Mouse (Mus musculus): Measurements from ENCODE around the gene Ppard. TPM values are rescaled to one million over a fixed set of nuclear protein-coding genes. Genes with fewer than 3 reads are reported as not detected.
A peak's percentile ranks its signal among the peaks of the same experiment; 100 is the strongest.

Gene Ppard
- polyA plus RNA-seq (2014; fragmentation: Nextera tagmentation; extraction: Ambion mirVana) = 2.1 and 2.7 TPM in 2 replicates

GRCm38 (mm10) chr17:28232475-28233060 lies at the start of gene Ppard:
TSS of gene Ppard (plus strand) at chr17:28232700.
- Histone ChIP-seq H3K27ac (ENCODE audit: low read depth, low read length) (no peak within 1 kb of the TSS), H3K4me1 (ENCODE audit: control insufficient read depth, insufficient read depth, low read length) (no peaks in the 10 kb centered on the region), H3K27me3 (ENCODE audit: control insufficient read depth, insufficient read depth, low read length) (no peaks in the 10 kb centered on the region), H3K36me3 (ENCODE audit: control insufficient read depth, insufficient read depth, low read length) (no peaks in the 10 kb centered on the region), H3K4me3 (ENCODE audit: low read depth, low read length) (peak within 1 kb of the TSS; percentile 82), H3K4me2 (ENCODE audit: low read depth) (peak within 1 kb of the TSS; percentile 90), H3K9me3 (ENCODE audit: control insufficient read depth, low read length) (no peaks in the 10 kb centered on the region), H3K9ac (ENCODE audit: low read length) (peak within 1 kb of the TSS; percentile 69)
- 1% methylated on average over 28 of the region's 57 CpGs for WGBS
- DNase-seq (ENCODE audit: low spot score) (peak; percentile 99), ATAC-seq (ENCODE audit: insufficient read depth, low FRiP score, low TSS enrichment) (peak; percentile 91)

GRCm38 (mm10) chr17:28184971-28185638 lies 47.4 kb upstream of the Ppard start:
- WGBS = 92% methylated on average over 7 of the region's 7 CpGs
- H3K27me3 ChIP-seq (ENCODE audit: control insufficient read depth, insufficient read depth, low read length) = no peaks in the 10 kb centered on the region
- H3K9ac ChIP-seq (ENCODE audit: low read length) = no peak overlapping the region
- H3K4me3 ChIP-seq (ENCODE audit: low read depth, low read length) = no peak overlapping the region
- peaks cover 4% of the 10 kb centered on the region; the same call in 1 of the 2 replicates for H3K36me3 ChIP-seq (ENCODE audit: control insufficient read depth, insufficient read depth, low read length)
- ATAC-seq (ENCODE audit: insufficient read depth, low FRiP score, low TSS enrichment) (no peak), DNase-seq (ENCODE audit: low spot score) (no peak)
- H3K9me3 ChIP-seq (ENCODE audit: control insufficient read depth, low read length) = no peaks in the 10 kb centered on the region
- no peaks in the 10 kb centered on the region for H3K4me1 ChIP-seq (ENCODE audit: control insufficient read depth, insufficient read depth, low read length)
- H3K27ac ChIP-seq (ENCODE audit: low read depth, low read length) = no peak overlapping the region
- no peak overlapping the region for H3K4me2 ChIP-seq (ENCODE audit: low read depth)

- 90% methylated on average over 5 of the region's 5 CpGs for WGBS
These were observed 44.2 kb upstream of the Ppard start for GRCm38 (mm10) chr17:28188313-28188712.

GRCm38 (mm10) chr17:28192754-28193153 lies 39.7 kb upstream of the Ppard start:
- no peak for ATAC-seq (ENCODE audit: insufficient read depth, low FRiP score, low TSS enrichment)
- no peaks in the 10 kb centered on the region for H3K9me3 ChIP-seq (ENCODE audit: control insufficient read depth, low read length)
- no peak overlapping the region for H3K4me3 ChIP-seq (ENCODE audit: low read depth, low read length)
- H3K4me1 ChIP-seq (ENCODE audit: control insufficient read depth, insufficient read depth, low read length) = no peaks in the 10 kb centered on the region
- WGBS = 61% methylated on average over 1 of the region's 1 CpGs
- no peak overlapping the region for H3K27ac ChIP-seq (ENCODE audit: low read depth, low read length)
- no peak overlapping the region for H3K4me2 ChIP-seq (ENCODE audit: low read depth)
- H3K27me3 ChIP-seq (ENCODE audit: control insufficient read depth, insufficient read depth, low read length) = no peaks in the 10 kb centered on the region
- peaks cover 8% of the 10 kb centered on the region for H3K36me3 ChIP-seq (ENCODE audit: control insufficient read depth, insufficient read depth, low read length)
- no peak for DNase-seq (ENCODE audit: low spot score)
- no peak overlapping the region for H3K9ac ChIP-seq (ENCODE audit: low read length)

More at GRCm38 (mm10) chr17:28188313-28188712, 44.2 kb upstream of the Ppard start:
- Histone ChIP-seq H3K36me3 (ENCODE audit: control insufficient read depth, insufficient read depth, low read length) (peaks cover 6% of the 10 kb centered on the region), H3K4me2 (ENCODE audit: low read depth) (no peak overlapping the region), H3K9ac (ENCODE audit: low read length) (no peak overlapping the region), H3K9me3 (ENCODE audit: control insufficient read depth, low read length) (no peaks in the 10 kb centered on the region), H3K27ac (ENCODE audit: low read depth, low read length) (no peak overlapping the region), H3K4me3 (ENCODE audit: low read depth, low read length) (no peak overlapping the region), H3K4me1 (ENCODE audit: control insufficient read depth, insufficient read depth, low read length) (no peaks in the 10 kb centered on the region), H3K27me3 (ENCODE audit: control insufficient read depth, insufficient read depth, low read length) (no peaks in the 10 kb centered on the region)
- ATAC-seq (ENCODE audit: insufficient read depth, low FRiP score, low TSS enrichment) = no peak
- DNase-seq (ENCODE audit: low spot score) = no peak

- Histone ChIP-seq H3K9ac (ENCODE audit: low read length) (no peak overlapping the region), H3K27me3 (ENCODE audit: control insufficient read depth, insufficient read depth, low read length) (no peaks in the 10 kb centered on the region), H3K27ac (ENCODE audit: low read depth, low read length) (no peak overlapping the region), H3K9me3 (ENCODE audit: control insufficient read depth, low read length) (no peaks in the 10 kb centered on the region), H3K36me3 (ENCODE audit: control insufficient read depth, insufficient read depth, low read length) (peaks cover 8% of the 10 kb centered on the region), H3K4me3 (ENCODE audit: low read depth, low read length) (no peak overlapping the region), H3K4me1 (ENCODE audit: control insufficient read depth, insufficient read depth, low read length) (no peaks in the 10 kb centered on the region), H3K4me2 (ENCODE audit: low read depth) (no peak overlapping the region)
- no peak for ATAC-seq (ENCODE audit: insufficient read depth, low FRiP score, low TSS enrichment)
- 87% methylated on average over 3 of the region's 3 CpGs for WGBS
- DNase-seq (ENCODE audit: low spot score) = no peak
These were observed 38.9 kb upstream of the Ppard start for GRCm38 (mm10) chr17:28193559-28193958.

- Histone ChIP-seq H3K4me2 (ENCODE audit: low read depth) (no peak overlapping the region), H3K4me3 (ENCODE audit: low read depth, low read length) (no peak overlapping the region), H3K9ac (ENCODE audit: low read length) (no peak overlapping the region), H3K9me3 (ENCODE audit: control insufficient read depth, low read length) (no peaks in the 10 kb centered on the region), H3K4me1 (ENCODE audit: control insufficient read depth, insufficient read depth, low read length) (no peaks in the 10 kb centered on the region), H3K36me3 (ENCODE audit: control insufficient read depth, insufficient read depth, low read length) (peaks cover 4% of the 10 kb centered on the region), H3K27me3 (ENCODE audit: control insufficient read depth, insufficient read depth, low read length) (no peaks in the 10 kb centered on the region), H3K27ac (ENCODE audit: low read depth, low read length) (no peak overlapping the region)
- ATAC-seq (ENCODE audit: insufficient read depth, low FRiP score, low TSS enrichment) (no peak), DNase-seq (ENCODE audit: low spot score) (no peak)
- 97% methylated on average over 10 of the region's 10 CpGs for WGBS
These were observed 37.5 kb upstream of the Ppard start for GRCm38 (mm10) chr17:28195033-28195432.

GRCm38 (mm10) chr17:28197646-28198045 lies 34.9 kb upstream of the Ppard start:
- no peaks in the 10 kb centered on the region for H3K9me3 ChIP-seq (ENCODE audit: control insufficient read depth, low read length)
- H3K27ac ChIP-seq (ENCODE audit: low read depth, low read length) = no peak overlapping the region
- peaks cover 9% of the 10 kb centered on the region for H3K36me3 ChIP-seq (ENCODE audit: control insufficient read depth, insufficient read depth, low read length)
- H3K27me3 ChIP-seq (ENCODE audit: control insufficient read depth, insufficient read depth, low read length) = no peaks in the 10 kb centered on the region
- DNase-seq (ENCODE audit: low spot score) = no peak
- no peak for ATAC-seq (ENCODE audit: insufficient read depth, low FRiP score, low TSS enrichment)
- no peak overlapping the region for H3K4me2 ChIP-seq (ENCODE audit: low read depth)
- no peak overlapping the region for H3K9ac ChIP-seq (ENCODE audit: low read length)
- WGBS = 77% methylated on average over 18 of the region's 18 CpGs
- no peaks in the 10 kb centered on the region for H3K4me1 ChIP-seq (ENCODE audit: control insufficient read depth, insufficient read depth, low read length)
- no peak overlapping the region for H3K4me3 ChIP-seq (ENCODE audit: low read depth, low read length)

GRCm38 (mm10) chr17:28201982-28202381 lies 30.5 kb upstream of the Ppard start:
- peaks cover 10% of the 10 kb centered on the region; the same call in 1 of the 2 replicates for H3K36me3 ChIP-seq (ENCODE audit: control insufficient read depth, insufficient read depth, low read length)

More at GRCm38 (mm10) chr17:28201982-28202381, 30.5 kb upstream of the Ppard start:
- Histone ChIP-seq H3K27me3 (ENCODE audit: control insufficient read depth, insufficient read depth, low read length) (no peaks in the 10 kb centered on the region), H3K27ac (ENCODE audit: low read depth, low read length) (no peak overlapping the region), H3K4me1 (ENCODE audit: control insufficient read depth, insufficient read depth, low read length) (no peaks in the 10 kb centered on the region), H3K9me3 (ENCODE audit: control insufficient read depth, low read length) (no peaks in the 10 kb centered on the region), H3K4me2 (ENCODE audit: low read depth) (no peak overlapping the region), H3K4me3 (ENCODE audit: low read depth, low read length) (no peak overlapping the region), H3K9ac (ENCODE audit: low read length) (no peak overlapping the region)
- WGBS = 76% methylated on average over 14 of the region's 14 CpGs
- DNase-seq (ENCODE audit: low spot score) = no peak
- no peak for ATAC-seq (ENCODE audit: insufficient read depth, low FRiP score, low TSS enrichment)

Data from neural tube, embryonic 11.5 days (tissue).